Mouse (Mus musculus) common myeloid progenitor, adult 5-6 weeks (primary cell): ENCODE results near the gene Mtg1. TPM values are rescaled to one million over a fixed set of nuclear protein-coding genes. Genes with fewer than 3 reads are reported as not detected.

Experiments
- ATAC-seq: replicated peaks from 2 replicates; pipeline ENCODE4 v1.8.0; 2016; ENCODE audit warnings: low read depth, mild to moderate bottlenecking, moderate TSS enrichment, inconsistent platforms; ENCODE audit not compliant: poor library complexity, severe bottlenecking
- total RNA-seq: library from RNA; stranded (forward); fragments of 200-1000, 187-1606 nt; gene quantifications from 2 replicates; pipeline ENCODE4 v1.2.3, GENCODE M21; 2017

Mtg1 gene
- total RNA-seq, 1 experiment from 2014 or later: 13.6 TPM

GRCm38 (mm10) chr7:140126022-140126350 lies 11.4 kb upstream of the Mtg1 start:
- ATAC-seq: no peak

- no peak for ATAC-seq
Observed at GRCm38 (mm10) chr7:140126934-140127333, 10.4 kb upstream of the Mtg1 start.

GRCm38 (mm10) chr7:140127911-140128310 lies 9.5 kb upstream of the Mtg1 start:
- no peak for ATAC-seq

GRCm38 (mm10) chr7:140132184-140132583 lies 5.2 kb upstream of the Mtg1 start:
- ATAC-seq: peak; percentile 77

GRCm38 (mm10) chr7:140134033-140134432 lies 3.3 kb upstream of the Mtg1 start:
- ATAC-seq: peak; percentile 64

GRCm38 (mm10) chr7:140135106-140135770 lies 2.1 kb upstream of the Mtg1 start:
- ATAC-seq: no peak

GRCm38 (mm10) chr7:140138021-140138310 lies 602 bp downstream of the Mtg1 start:
- ATAC-seq: no peak

- peak; percentile 65 for ATAC-seq
Observed at GRCm38 (mm10) chr7:140141350-140141749, 4.0 kb downstream of the Mtg1 start.

- ATAC-seq: no peak
Observed at GRCm38 (mm10) chr7:140144550-140144949, 7.2 kb downstream of the Mtg1 start.

- 0 out of 2 replicates have a peak, but pooled peaks have one; percentile 39 for ATAC-seq
Observed at GRCm38 (mm10) chr7:140153383-140153782, 16.0 kb downstream of the Mtg1 start.

- no peak for ATAC-seq
Observed at GRCm38 (mm10) chr7:140153829-140154217, 16.5 kb downstream of the Mtg1 start.

- 0 out of 2 replicates have a peak, but pooled peaks have one; percentile 5 for ATAC-seq
Observed at GRCm38 (mm10) chr7:140154218-140154927, 17.0 kb downstream of the Mtg1 start, which contains the start of gene Sprn. TSS of gene Sprn (minus strand) at chr7:140154877.

- ATAC-seq: no peak
Observed at GRCm38 (mm10) chr7:140160363-140160762, 23.0 kb downstream of the Mtg1 start.

GRCm38 (mm10) chr7:140164664-140165063 lies 27.3 kb downstream of the Mtg1 start, which contains the start of gene Olfr522:
TSS of gene Olfr522 (minus strand) at chr7:140164764.
- no peak for ATAC-seq

- no peak for ATAC-seq
Observed at GRCm38 (mm10) chr7:140167950-140168349, 30.6 kb downstream of the Mtg1 start.

GRCm38 (mm10) chr7:140169386-140169785 lies 32.0 kb downstream of the Mtg1 start:
- ATAC-seq: no peak

GRCm38 (mm10) chr7:140170863-140171262 lies 33.5 kb downstream of the Mtg1 start:
- no peak for ATAC-seq

GRCm38 (mm10) chr7:140172936-140173335 lies 35.6 kb downstream of the Mtg1 start, which contains the start of gene Olfr523:
TSS of gene Olfr523 (plus strand) at chr7:140173217.
- ATAC-seq: no peak

- ATAC-seq: no peak
Observed at GRCm38 (mm10) chr7:140179176-140179575, 41.8 kb downstream of the Mtg1 start.

- no peak for ATAC-seq
Observed at GRCm38 (mm10) chr7:140180692-140181091, 43.3 kb downstream of the Mtg1 start.

GRCm38 (mm10) chr7:140184206-140184605 lies 46.8 kb downstream of the Mtg1 start:
- ATAC-seq: no peak
